Mouse (Mus musculus) left cerebral cortex, postnatal 25 days (tissue): ENCODE measurements at regions not wholly inside any gene's neighbourhood (a gene's known extent, or its start where the extent isn't known, plus 50 kb on each side); places are given as distances from the start of the nearest gene placed in this dataset.

ENCODE experiments used
- DNase-seq, 2 experiments: peaks; one replicate each; pipeline ENCODE4 v3.0.0; 2022; ENCODE audit warnings: low spot score in 2 of 2, mixed read lengths in 1 of 2
- intact Hi-C: fragments of 180-260 bp; cut with DNase I; formaldehyde crosslinking; loops from one replicate; pipeline ENCODE4 v1.15.1; 2025

- intact Hi-C loops, result no loop called here
- peak; percentile 17 to 55 for DNase-seq
Observed at GRCm38 (mm10) chr14:103764047-103764446, 80.2 kb downstream of the Ednrb start.

DNA sequence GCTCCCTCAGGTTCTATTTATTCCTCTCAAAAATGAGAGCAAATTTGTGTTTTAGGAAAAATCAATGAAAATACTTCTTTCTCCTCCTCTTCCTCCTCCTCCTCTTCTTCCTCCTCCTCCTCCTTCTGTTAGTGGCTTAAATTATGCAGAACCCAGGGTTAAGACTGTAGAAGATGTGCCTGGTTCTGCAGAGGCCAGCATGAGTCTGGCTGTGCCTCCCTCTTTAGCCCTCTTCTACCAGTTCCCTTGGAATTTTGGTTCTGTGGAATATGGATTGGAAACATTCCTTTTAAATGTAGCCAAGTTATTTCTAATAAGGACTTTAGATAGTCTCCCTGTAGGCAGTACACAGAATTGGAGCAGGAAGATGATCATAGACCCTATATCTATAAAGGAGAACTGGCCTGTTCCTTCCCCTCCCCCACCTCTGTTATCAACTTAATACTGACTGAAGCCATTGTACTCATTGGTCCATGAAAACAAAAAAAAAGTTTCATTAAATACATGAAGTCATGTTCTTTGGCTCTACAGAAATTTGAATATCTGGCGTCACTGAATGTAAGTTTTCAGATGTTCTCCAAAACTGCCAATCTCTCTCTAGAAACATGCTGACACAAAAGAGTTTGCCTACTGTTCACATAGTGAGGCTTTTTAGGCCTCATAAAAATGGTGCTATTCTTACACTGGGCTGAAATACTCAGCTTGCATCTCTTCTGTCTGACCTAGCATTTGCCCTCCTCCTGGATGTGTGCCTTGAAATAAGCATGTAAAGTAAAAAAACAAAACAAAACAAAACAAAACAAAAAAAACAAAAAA, 80.8 kb downstream of the Ednrb start:
- no peak for DNase-seq
- intact Hi-C loops, result no loop called here

- intact Hi-C loops, result no loop called here
- DNase-seq, result no peak
Observed at GRCm38 (mm10) chr14:103759443-103759842, 84.8 kb downstream of the Ednrb start.
